Mouse (Mus musculus): ENCODE data around the gene Hist1h3b. TPM values are rescaled to one million over a fixed set of nuclear protein-coding genes. Genes with fewer than 3 reads are reported as not detected.
"Not testable (repeated sequence)": the region's sequence is repeated elsewhere in the genome, so short reads cannot be mapped to it uniquely, and the experiment has no call there.

The Hist1h3b gene
- polyA plus RNA-seq, 1 experiment from 2014 or later = 14.4 TPM

- H3K9me3 ChIP-seq (replicated peaks; ENCODE audit: control insufficient read depth, low read length) = no peaks in the 10 kb centered on the region
- H3K9ac ChIP-seq (ENCODE audit: low read depth, low read length) = peak overlapping the region; percentile 76
- 3% methylated on average over 9 of the region's 13 CpGs for WGBS (ENCODE audit: insufficient replicate concordance)
- H3K4me3 ChIP-seq (ENCODE audit: low read depth, low read length) = peak overlapping the region; percentile 66
- H3K36me3 ChIP-seq (ENCODE audit: control insufficient read depth, insufficient read depth) = no peaks in the 10 kb centered on the region
- no peaks in the 10 kb centered on the region for H3K27me3 ChIP-seq (ENCODE audit: control insufficient read depth, insufficient read depth, low read depth, low read length)
- H3K27ac ChIP-seq (ENCODE audit: low read length) = peak overlapping the region; percentile 100
- peaks cover 29% of the 10 kb centered on the region for H3K4me1 ChIP-seq (ENCODE audit: control insufficient read depth, low read depth, low read length)
- ATAC-seq (ENCODE audit: low read depth) = no peak
- peak overlapping the region; percentile 76 for H3K4me2 ChIP-seq (ENCODE audit: low read depth, low read length)
These were observed 4.8 kb upstream of the Hist1h3b start for GRCm38 (mm10) chr13:23747081-23747891.

GRCm38 (mm10) chr13:23747892-23748288 is 4.2 kb upstream of the Hist1h3b start:
- ATAC-seq (ENCODE audit: low read depth) = no peak
- Histone ChIP-seq H3K4me3 (ENCODE audit: low read depth, low read length) (peak overlapping the region; percentile 66), H3K36me3 (ENCODE audit: control insufficient read depth, insufficient read depth) (no peaks in the 10 kb centered on the region), H3K27me3 (ENCODE audit: control insufficient read depth, insufficient read depth, low read depth, low read length) (no peaks in the 10 kb centered on the region), H3K4me2 (ENCODE audit: low read depth, low read length) (peak overlapping the region; percentile 76), H3K9me3 (replicated peaks; ENCODE audit: control insufficient read depth, low read length) (no peaks in the 10 kb centered on the region), H3K27ac (ENCODE audit: low read length) (peak overlapping the region; percentile 100), H3K4me1 (ENCODE audit: control insufficient read depth, low read depth, low read length) (peaks cover 28% of the 10 kb centered on the region), H3K9ac (ENCODE audit: low read depth, low read length) (peak overlapping the region; percentile 76)
- 5% methylated on average over 4 of the region's 4 CpGs for WGBS (ENCODE audit: insufficient replicate concordance)

DNA sequence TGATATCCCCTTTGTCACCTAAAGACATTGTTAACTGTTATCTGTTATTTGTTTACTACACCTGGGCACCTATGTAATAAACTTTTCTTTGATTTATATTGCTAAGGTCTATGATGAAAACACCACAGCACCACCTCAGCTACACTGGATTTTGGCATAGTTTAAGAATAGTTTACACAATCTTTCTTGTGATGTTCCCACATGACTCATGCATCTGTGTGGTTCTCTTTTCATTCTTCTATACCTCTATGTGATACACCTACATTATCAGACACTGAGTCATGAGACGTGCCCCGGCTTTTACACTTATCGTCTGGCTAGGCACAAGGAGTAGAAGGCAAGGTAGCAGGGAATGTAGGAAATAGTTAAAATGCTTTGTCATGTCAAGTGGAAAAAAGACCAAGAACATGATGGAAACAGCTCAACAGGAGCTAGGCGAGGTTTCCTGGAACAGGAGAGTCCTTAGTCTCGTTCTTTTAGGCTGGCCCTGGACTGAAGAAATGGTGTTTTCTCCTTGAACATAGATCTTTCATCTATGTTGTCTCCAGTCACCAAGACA is 2.4 kb upstream of the Hist1h3b start:
- Histone ChIP-seq H3K9ac (ENCODE audit: low read depth, low read length) (no peak overlapping the region; the same call in 1 of the 2 replicates), H3K4me3 (ENCODE audit: low read depth, low read length) (no peak overlapping the region), H3K4me1 (ENCODE audit: control insufficient read depth, low read depth, low read length) (peaks cover 26% of the 10 kb centered on the region), H3K36me3 (ENCODE audit: control insufficient read depth, insufficient read depth) (no peaks in the 10 kb centered on the region), H3K9me3 (replicated peaks; ENCODE audit: control insufficient read depth, low read length) (no peaks in the 10 kb centered on the region), H3K4me2 (ENCODE audit: low read depth, low read length) (no peak overlapping the region), H3K27ac (ENCODE audit: low read length) (peak overlapping the region; percentile 89), H3K27me3 (ENCODE audit: control insufficient read depth, insufficient read depth, low read depth, low read length) (no peaks in the 10 kb centered on the region)
- ATAC-seq (ENCODE audit: low read depth) = no peak
- WGBS (ENCODE audit: insufficient replicate concordance) = 82% methylated on average over 5 of the region's 5 CpGs

GRCm38 (mm10) chr13:23750839-23751477 is 1.1 kb upstream of the Hist1h3b start, which contains the start of gene Hist1h2ab:
TSS of gene Hist1h2ab (plus strand) at chr13:23751126.
- WGBS (ENCODE audit: insufficient replicate concordance) = under 1% methylated on average over 31 of the region's 47 CpGs
- Histone ChIP-seq H3K4me2 (ENCODE audit: low read depth, low read length) (peak within 1 kb of the TSS; percentile 64), H3K4me3 (ENCODE audit: low read depth, low read length) (peak within 1 kb of the TSS; percentile 56), H3K27ac (ENCODE audit: low read length) (peak within 1 kb of the TSS; percentile 98), H3K4me1 (ENCODE audit: control insufficient read depth, low read depth, low read length) (peaks cover 31% of the 10 kb centered on the region), H3K9ac (ENCODE audit: low read depth, low read length) (peak within 1 kb of the TSS; percentile 73)
- H3K9me3 ChIP-seq (replicated peaks; ENCODE audit: control insufficient read depth, low read length); H3K27me3 ChIP-seq (ENCODE audit: control insufficient read depth, insufficient read depth, low read depth, low read length); H3K36me3 ChIP-seq (ENCODE audit: control insufficient read depth, insufficient read depth): not testable (repeated sequence)
- ATAC-seq (ENCODE audit: low read depth) = peak; percentile 46

DNA sequence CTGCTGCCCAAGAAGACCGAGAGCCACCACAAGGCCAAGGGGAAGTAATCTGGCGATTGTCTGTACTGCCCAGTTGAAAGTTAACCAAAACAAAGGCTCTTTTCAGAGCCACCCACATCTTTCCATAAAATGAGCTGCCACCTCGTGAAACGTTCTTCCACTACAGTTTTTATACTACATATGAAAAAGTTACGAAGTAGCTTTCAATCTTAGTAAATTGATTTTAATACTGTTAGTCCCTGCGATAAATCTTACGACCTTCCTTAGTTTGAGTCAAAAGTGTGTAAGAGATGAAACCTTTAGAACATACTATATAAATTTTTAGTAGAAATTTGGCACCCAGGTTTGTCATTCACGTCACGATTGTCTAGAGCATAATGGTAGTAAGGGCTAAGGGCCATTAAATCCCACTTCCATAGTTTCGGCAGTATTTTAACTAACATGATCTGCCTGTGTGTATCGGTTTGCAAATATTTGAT is 550 bp upstream of the Hist1h3b start:
- Histone ChIP-seq H3K9ac (ENCODE audit: low read depth, low read length) (peak overlapping the region; percentile 73), H3K4me3 (ENCODE audit: low read depth, low read length) (peak overlapping the region; percentile 56), H3K4me2 (ENCODE audit: low read depth, low read length) (peak overlapping the region; percentile 64), H3K4me1 (ENCODE audit: control insufficient read depth, low read depth, low read length) (peaks cover 31% of the 10 kb centered on the region), H3K9me3 (replicated peaks; ENCODE audit: control insufficient read depth, low read length) (no peaks in the 10 kb centered on the region), H3K36me3 (ENCODE audit: control insufficient read depth, insufficient read depth) (no peaks in the 10 kb centered on the region), H3K27me3 (ENCODE audit: control insufficient read depth, insufficient read depth, low read depth, low read length) (no peaks in the 10 kb centered on the region), H3K27ac (ENCODE audit: low read length) (peak overlapping the region; percentile 98)
- whole genome bisulfite sequencing (ENCODE audit: insufficient replicate concordance) = under 1% methylated on average over 11 of the region's 11 CpGs
- peak; percentile 5 for ATAC-seq (ENCODE audit: low read depth)

- Histone ChIP-seq H3K27ac (ENCODE audit: low read length) (peak overlapping the region; percentile 95), H3K36me3 (ENCODE audit: control insufficient read depth, insufficient read depth) (no peaks in the 10 kb centered on the region), H3K27me3 (ENCODE audit: control insufficient read depth, insufficient read depth, low read depth, low read length) (no peaks in the 10 kb centered on the region), H3K9ac (ENCODE audit: low read depth, low read length) (peak overlapping the region; percentile 77), H3K4me3 (ENCODE audit: low read depth, low read length) (peak overlapping the region; percentile 60), H3K4me2 (ENCODE audit: low read depth, low read length) (peak overlapping the region; percentile 53), H3K9me3 (replicated peaks; ENCODE audit: control insufficient read depth, low read length) (no peaks in the 10 kb centered on the region), H3K4me1 (ENCODE audit: control insufficient read depth, low read depth, low read length) (peaks cover 25% of the 10 kb centered on the region)
- no peak for ATAC-seq (ENCODE audit: low read depth)
- WGBS (ENCODE audit: insufficient replicate concordance) = 4% methylated on average over 6 of the region's 6 CpGs
These were observed 690 bp downstream of the Hist1h3b start for GRCm38 (mm10) chr13:23752742-23753172.

- WGBS (ENCODE audit: insufficient replicate concordance) = 43% methylated on average over 4 of the region's 4 CpGs
- peak overlapping the region; percentile 60 for H3K4me3 ChIP-seq (ENCODE audit: low read depth, low read length)
- peaks cover 20% of the 10 kb centered on the region for H3K4me1 ChIP-seq (ENCODE audit: control insufficient read depth, low read depth, low read length)
- peak overlapping the region; percentile 53 for H3K4me2 ChIP-seq (ENCODE audit: low read depth, low read length)
- H3K9ac ChIP-seq (ENCODE audit: low read depth, low read length) = peak overlapping the region; percentile 77
- ATAC-seq (ENCODE audit: low read depth) = no peak
- H3K27ac ChIP-seq (ENCODE audit: low read length) = peak overlapping the region; percentile 95
- H3K36me3 ChIP-seq (ENCODE audit: control insufficient read depth, insufficient read depth) = no peaks in the 10 kb centered on the region
- no peaks in the 10 kb centered on the region for H3K27me3 ChIP-seq (ENCODE audit: control insufficient read depth, insufficient read depth, low read depth, low read length)
- no peaks in the 10 kb centered on the region for H3K9me3 ChIP-seq (replicated peaks; ENCODE audit: control insufficient read depth, low read length)
These were observed 1.4 kb downstream of the Hist1h3b start for GRCm38 (mm10) chr13:23753314-23754078.

DNA sequence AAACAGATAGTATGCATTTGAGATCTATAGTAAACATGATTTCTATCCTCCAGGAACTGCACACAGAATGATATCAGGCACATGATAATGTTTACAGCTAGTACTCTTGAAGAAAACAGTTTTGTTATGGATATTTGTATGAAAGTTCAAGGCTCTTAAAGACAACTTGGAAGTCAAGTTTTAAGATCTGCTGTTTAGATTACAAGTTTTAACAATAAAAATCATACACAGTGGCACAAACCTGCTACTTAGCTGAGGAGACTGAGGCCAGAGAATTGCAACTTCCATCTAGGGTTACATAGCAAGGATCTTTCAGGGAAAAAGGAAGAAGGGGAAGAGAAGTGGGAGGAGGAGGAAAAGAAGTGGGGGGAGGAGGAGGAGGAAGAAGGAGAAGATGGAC is 2.9 kb downstream of the Hist1h3b start:
- no peak for ATAC-seq (ENCODE audit: low read depth)
- Histone ChIP-seq H3K36me3 (ENCODE audit: control insufficient read depth, insufficient read depth) (no peaks in the 10 kb centered on the region), H3K9me3 (replicated peaks; ENCODE audit: control insufficient read depth, low read length) (no peaks in the 10 kb centered on the region), H3K4me3 (ENCODE audit: low read depth, low read length) (no peak overlapping the region), H3K9ac (ENCODE audit: low read depth, low read length) (no peak overlapping the region), H3K4me1 (ENCODE audit: control insufficient read depth, low read depth, low read length) (peaks cover 27% of the 10 kb centered on the region), H3K27ac (ENCODE audit: low read length) (peak overlapping the region; percentile 59), H3K27me3 (ENCODE audit: control insufficient read depth, insufficient read depth, low read depth, low read length) (no peaks in the 10 kb centered on the region), H3K4me2 (ENCODE audit: low read depth, low read length) (no peak overlapping the region)
